Mouse (Mus musculus): ENCODE results near the gene Trpm3. TPM values are rescaled to one million over a fixed set of nuclear protein-coding genes. Genes with fewer than 3 reads are reported as not detected.

The Trpm3 gene
- polyA plus RNA-seq, 1 experiment from 2014 or later: 0.37 TPM

- Histone ChIP-seq H3K36me3 (ENCODE audit: control insufficient read depth, insufficient read depth, low read length) (no peaks in the 10 kb centered on the region), H3K27ac (ENCODE audit: low read depth) (no peak overlapping the region), H3K4me1 (replicated peaks; ENCODE audit: control insufficient read depth, insufficient read depth, low read length) (no peaks in the 10 kb centered on the region), H3K9me3 (ENCODE audit: control insufficient read depth, low read length) (no peaks in the 10 kb centered on the region), H3K9ac (ENCODE audit: low read length) (no peak overlapping the region), H3K27me3 (replicated peaks; ENCODE audit: control insufficient read depth, insufficient read depth, low read length) (no peaks in the 10 kb centered on the region), H3K4me2 (ENCODE audit: low read length) (no peak overlapping the region), H3K4me3 (ENCODE audit: low read depth, low read length) (no peak overlapping the region)
- DNase-seq (ENCODE audit: low spot score) (no peak), ATAC-seq (replicated peaks; ENCODE audit: low FRiP score, low TSS enrichment, low read depth) (no peak)
- 93% methylated on average over 5 of the region's 5 CpGs for WGBS
Observed at GRCm38 (mm10) chr19:22975801-22976200, 837.0 kb downstream of the Trpm3 start.

GRCm38 (mm10) chr19:22977508-22977907 is 838.7 kb downstream of the Trpm3 start:
- 69% methylated on average over 5 of the region's 5 CpGs for WGBS
- no peak overlapping the region for H3K9ac ChIP-seq (ENCODE audit: low read length)
- no peak for DNase-seq (ENCODE audit: low spot score)
- H3K27ac ChIP-seq (ENCODE audit: low read depth): no peak overlapping the region
- ATAC-seq (replicated peaks; ENCODE audit: low FRiP score, low TSS enrichment, low read depth): no peak
- no peak overlapping the region for H3K4me2 ChIP-seq (ENCODE audit: low read length)
- no peak overlapping the region for H3K4me3 ChIP-seq (ENCODE audit: low read depth, low read length)
- no peaks in the 10 kb centered on the region for H3K9me3 ChIP-seq (ENCODE audit: control insufficient read depth, low read length)
- H3K36me3 ChIP-seq (ENCODE audit: control insufficient read depth, insufficient read depth, low read length): no peaks in the 10 kb centered on the region
- no peaks in the 10 kb centered on the region for H3K27me3 ChIP-seq (replicated peaks; ENCODE audit: control insufficient read depth, insufficient read depth, low read length)
- no peaks in the 10 kb centered on the region for H3K4me1 ChIP-seq (replicated peaks; ENCODE audit: control insufficient read depth, insufficient read depth, low read length)

- Histone ChIP-seq H3K4me1 (replicated peaks; ENCODE audit: control insufficient read depth, insufficient read depth, low read length) (no peaks in the 10 kb centered on the region), H3K27ac (ENCODE audit: low read depth) (no peak overlapping the region), H3K27me3 (replicated peaks; ENCODE audit: control insufficient read depth, insufficient read depth, low read length) (no peaks in the 10 kb centered on the region), H3K4me2 (ENCODE audit: low read length) (no peak overlapping the region), H3K9ac (ENCODE audit: low read length) (no peak overlapping the region), H3K4me3 (ENCODE audit: low read depth, low read length) (no peak overlapping the region), H3K36me3 (ENCODE audit: control insufficient read depth, insufficient read depth, low read length) (no peaks in the 10 kb centered on the region), H3K9me3 (ENCODE audit: control insufficient read depth, low read length) (no peaks in the 10 kb centered on the region)
- no peak for ATAC-seq (replicated peaks; ENCODE audit: low FRiP score, low TSS enrichment, low read depth)
- WGBS: 92% methylated on average over 7 of the region's 7 CpGs
- no peak for DNase-seq (ENCODE audit: low spot score)
Observed at GRCm38 (mm10) chr19:22978763-22979162, 839.9 kb downstream of the Trpm3 start.

GRCm38 (mm10) chr19:22979191-22979590 is 840.3 kb downstream of the Trpm3 start:
- Histone ChIP-seq H3K9me3 (ENCODE audit: control insufficient read depth, low read length) (no peaks in the 10 kb centered on the region), H3K4me2 (ENCODE audit: low read length) (no peak overlapping the region), H3K27ac (ENCODE audit: low read depth) (no peak overlapping the region), H3K4me3 (ENCODE audit: low read depth, low read length) (no peak overlapping the region), H3K27me3 (replicated peaks; ENCODE audit: control insufficient read depth, insufficient read depth, low read length) (no peaks in the 10 kb centered on the region), H3K4me1 (replicated peaks; ENCODE audit: control insufficient read depth, insufficient read depth, low read length) (no peaks in the 10 kb centered on the region), H3K9ac (ENCODE audit: low read length) (no peak overlapping the region), H3K36me3 (ENCODE audit: control insufficient read depth, insufficient read depth, low read length) (no peaks in the 10 kb centered on the region)
- ATAC-seq (replicated peaks; ENCODE audit: low FRiP score, low TSS enrichment, low read depth): no peak
- DNase-seq (ENCODE audit: low spot score): no peak
- WGBS: 72% methylated on average over 1 of the region's 1 CpGs

GRCm38 (mm10) chr19:22987914-22988313 is 849.1 kb downstream of the Trpm3 start:
- no peak for ATAC-seq (replicated peaks; ENCODE audit: low FRiP score, low TSS enrichment, low read depth)
- H3K4me2 ChIP-seq (ENCODE audit: low read length): no peak overlapping the region
- H3K9ac ChIP-seq (ENCODE audit: low read length): no peak overlapping the region
- no peak overlapping the region for H3K27ac ChIP-seq (ENCODE audit: low read depth)
- WGBS: 91% methylated on average over 12 of the region's 12 CpGs
- no peaks in the 10 kb centered on the region for H3K36me3 ChIP-seq (ENCODE audit: control insufficient read depth, insufficient read depth, low read length)
- DNase-seq (ENCODE audit: low spot score): no peak
- H3K4me3 ChIP-seq (ENCODE audit: low read depth, low read length): no peak overlapping the region
- H3K27me3 ChIP-seq (replicated peaks; ENCODE audit: control insufficient read depth, insufficient read depth, low read length): no peaks in the 10 kb centered on the region
- H3K4me1 ChIP-seq (replicated peaks; ENCODE audit: control insufficient read depth, insufficient read depth, low read length): no peaks in the 10 kb centered on the region
- H3K9me3 ChIP-seq (ENCODE audit: control insufficient read depth, low read length): no peaks in the 10 kb centered on the region

GRCm38 (mm10) chr19:22993946-22994345 is 855.1 kb downstream of the Trpm3 start:
- Histone ChIP-seq H3K27me3 (replicated peaks; ENCODE audit: control insufficient read depth, insufficient read depth, low read length) (no peaks in the 10 kb centered on the region), H3K9me3 (ENCODE audit: control insufficient read depth, low read length) (no peaks in the 10 kb centered on the region), H3K4me2 (ENCODE audit: low read length) (no peak overlapping the region), H3K27ac (ENCODE audit: low read depth) (no peak overlapping the region), H3K9ac (ENCODE audit: low read length) (no peak overlapping the region), H3K4me1 (replicated peaks; ENCODE audit: control insufficient read depth, insufficient read depth, low read length) (no peaks in the 10 kb centered on the region), H3K36me3 (ENCODE audit: control insufficient read depth, insufficient read depth, low read length) (no peaks in the 10 kb centered on the region), H3K4me3 (ENCODE audit: low read depth, low read length) (no peak overlapping the region)
- DNase-seq (ENCODE audit: low spot score) (no peak), ATAC-seq (replicated peaks; ENCODE audit: low FRiP score, low TSS enrichment, low read depth) (no peak)
- WGBS: 75% methylated on average over 4 of the region's 4 CpGs

GRCm38 (mm10) chr19:22994531-22994930 is 855.7 kb downstream of the Trpm3 start:
- ATAC-seq (replicated peaks; ENCODE audit: low FRiP score, low TSS enrichment, low read depth): no peak
- Histone ChIP-seq H3K9ac (ENCODE audit: low read length) (no peak overlapping the region), H3K4me2 (ENCODE audit: low read length) (no peak overlapping the region), H3K36me3 (ENCODE audit: control insufficient read depth, insufficient read depth, low read length) (no peaks in the 10 kb centered on the region), H3K27ac (ENCODE audit: low read depth) (no peak overlapping the region), H3K4me3 (ENCODE audit: low read depth, low read length) (no peak overlapping the region), H3K9me3 (ENCODE audit: control insufficient read depth, low read length) (no peaks in the 10 kb centered on the region), H3K27me3 (replicated peaks; ENCODE audit: control insufficient read depth, insufficient read depth, low read length) (no peaks in the 10 kb centered on the region), H3K4me1 (replicated peaks; ENCODE audit: control insufficient read depth, insufficient read depth, low read length) (no peaks in the 10 kb centered on the region)
- 84% methylated on average over 5 of the region's 5 CpGs for WGBS
- DNase-seq (ENCODE audit: low spot score): no peak

GRCm38 (mm10) chr19:23000293-23000692 is 861.4 kb downstream of the Trpm3 start:
- no peak overlapping the region for H3K4me2 ChIP-seq (ENCODE audit: low read length)
- ATAC-seq (replicated peaks; ENCODE audit: low FRiP score, low TSS enrichment, low read depth) (no peak), DNase-seq (ENCODE audit: low spot score) (no peak)
- no peaks in the 10 kb centered on the region for H3K36me3 ChIP-seq (ENCODE audit: control insufficient read depth, insufficient read depth, low read length)
- no peaks in the 10 kb centered on the region for H3K4me1 ChIP-seq (replicated peaks; ENCODE audit: control insufficient read depth, insufficient read depth, low read length)
- H3K27ac ChIP-seq (ENCODE audit: low read depth): no peak overlapping the region
- H3K27me3 ChIP-seq (replicated peaks; ENCODE audit: control insufficient read depth, insufficient read depth, low read length): no peaks in the 10 kb centered on the region
- no peaks in the 10 kb centered on the region for H3K9me3 ChIP-seq (ENCODE audit: control insufficient read depth, low read length)
- H3K9ac ChIP-seq (ENCODE audit: low read length): no peak overlapping the region
- no peak overlapping the region for H3K4me3 ChIP-seq (ENCODE audit: low read depth, low read length)
- 93% methylated on average over 1 of the region's 1 CpGs for WGBS

GRCm38 (mm10) chr19:23003861-23004260 is 865.0 kb downstream of the Trpm3 start:
- Histone ChIP-seq H3K9me3 (ENCODE audit: control insufficient read depth, low read length) (no peaks in the 10 kb centered on the region), H3K9ac (ENCODE audit: low read length) (no peak overlapping the region), H3K27ac (ENCODE audit: low read depth) (no peak overlapping the region), H3K36me3 (ENCODE audit: control insufficient read depth, insufficient read depth, low read length) (no peaks in the 10 kb centered on the region), H3K4me1 (replicated peaks; ENCODE audit: control insufficient read depth, insufficient read depth, low read length) (no peaks in the 10 kb centered on the region), H3K27me3 (replicated peaks; ENCODE audit: control insufficient read depth, insufficient read depth, low read length) (no peaks in the 10 kb centered on the region), H3K4me2 (ENCODE audit: low read length) (no peak overlapping the region), H3K4me3 (ENCODE audit: low read depth, low read length) (no peak overlapping the region)
- ATAC-seq (replicated peaks; ENCODE audit: low FRiP score, low TSS enrichment, low read depth): no peak
- 35% methylated on average over 8 of the region's 8 CpGs for WGBS
- DNase-seq (ENCODE audit: low spot score): no peak
